Mouse (Mus musculus): ENCODE results near the gene Cerkl. TPM values are rescaled to one million over a fixed set of nuclear protein-coding genes. Genes with fewer than 3 reads are reported as not detected.

The Cerkl gene
- total and polyA plus RNA-seq, 3 experiments = 3.5 to 7.4 TPM; not detected in 1

DNA sequence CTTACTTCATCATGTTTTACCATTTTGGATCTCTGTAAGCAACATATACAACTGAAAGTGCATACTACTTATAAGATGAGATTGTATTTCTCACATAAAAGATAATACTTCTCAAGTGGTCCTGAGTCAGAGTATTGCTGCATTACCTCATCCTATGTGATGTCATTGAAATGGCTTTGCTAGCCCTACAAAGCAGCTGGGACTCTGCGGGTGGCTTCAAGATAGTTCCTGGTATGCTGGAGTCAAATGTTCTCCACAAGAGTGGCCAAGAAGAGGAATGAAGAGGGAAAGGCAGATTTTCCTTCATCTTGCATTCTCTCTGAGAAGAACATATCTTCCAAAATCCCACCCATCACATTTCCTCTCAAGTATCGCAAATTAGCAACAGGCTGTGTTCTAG lies 13.2 kb downstream of the Cerkl start:
- Histone ChIP-seq H3K79me2 (ENCODE audit: control insufficient read depth, insufficient read depth, low read length, poor library complexity) (no peaks in the 10 kb centered on the region), H3K4me1 (ENCODE audit: control insufficient read depth in 1 of 2, insufficient read depth in 2 of 2, low read length in 2 of 2) (no peaks in the 10 kb centered on the region), H3K27ac (ENCODE audit: control insufficient read depth, low read depth, low read length) (no peak overlapping the region), H3K27me3 (ENCODE audit: control insufficient read depth in 1 of 2, insufficient read depth in 2 of 2, low read length in 2 of 2) (no peaks in the 10 kb centered on the region), H3K9ac (ENCODE audit: control insufficient read depth, low read depth, low read length, poor library complexity, severe bottlenecking) (no peak overlapping the region), H3K4me3 (ENCODE audit: control insufficient read depth in 1 of 2, insufficient read depth in 1 of 2, low read depth in 2 of 2, low read length in 2 of 2) (no peak overlapping the region), H3K9me3 (replicated peaks; ENCODE audit: insufficient read depth, low read length) (no peaks in the 10 kb centered on the region), H3K36me3 (ENCODE audit: control insufficient read depth in 1 of 2, insufficient read depth in 2 of 2, low read length in 2 of 2) (no peaks in the 10 kb centered on the region)
- DNase-seq (ENCODE audit: low read depth, low spot score) = no peak
- TF ChIP-seq TBP (IDR thresholded peaks at IDR 0.05; ENCODE audit: low read depth, low read length) (no peak), MYC (IDR thresholded peaks at IDR 0.05; ENCODE audit: low read depth, low read length) (no peak), EP300 (IDR thresholded peaks at IDR 0.05; ENCODE audit: low read depth in 1 of 2, low read length in 2 of 2) (no peak), ZNF384 (IDR thresholded peaks at IDR 0.05; ENCODE audit: low read depth, low read length) (no peak), RAD21 (IDR thresholded peaks at IDR 0.05; ENCODE audit: low read depth, low read length) (no peak), ZKSCAN1 (IDR thresholded peaks at IDR 0.05; ENCODE audit: low read depth, low read length) (no peak), TCF12 (IDR thresholded peaks at IDR 0.05; ENCODE audit: low read depth, low read length) (no peak), NELFE (IDR thresholded peaks at IDR 0.05; ENCODE audit: low read depth, low read length) (no peak), CTCF (IDR thresholded peaks at IDR 0.05 in 2 of 3, conservative IDR thresholded peaks at IDR 0.05 in 1 of 3; ENCODE audit: control insufficient read depth in 1 of 3, insufficient read depth in 1 of 3, low read depth in 2 of 3, low read length in 3 of 3, poor library complexity in 1 of 3, severe bottlenecking in 1 of 3) (no peak), ZC3H11A (IDR thresholded peaks at IDR 0.05; ENCODE audit: low read depth, low read length) (no peak), ZMIZ1 (IDR thresholded peaks at IDR 0.05; ENCODE audit: low read depth, low read length) (no peak), GATA1 (IDR thresholded peaks at IDR 0.05; ENCODE audit: low read depth, low read length) (no peak), GABPA (IDR thresholded peaks at IDR 0.05; ENCODE audit: low read depth, low read length) (no peak), KAT2A (conservative IDR thresholded peaks at IDR 0.05; ENCODE audit: low read depth, low read length) (no peak)

DNA sequence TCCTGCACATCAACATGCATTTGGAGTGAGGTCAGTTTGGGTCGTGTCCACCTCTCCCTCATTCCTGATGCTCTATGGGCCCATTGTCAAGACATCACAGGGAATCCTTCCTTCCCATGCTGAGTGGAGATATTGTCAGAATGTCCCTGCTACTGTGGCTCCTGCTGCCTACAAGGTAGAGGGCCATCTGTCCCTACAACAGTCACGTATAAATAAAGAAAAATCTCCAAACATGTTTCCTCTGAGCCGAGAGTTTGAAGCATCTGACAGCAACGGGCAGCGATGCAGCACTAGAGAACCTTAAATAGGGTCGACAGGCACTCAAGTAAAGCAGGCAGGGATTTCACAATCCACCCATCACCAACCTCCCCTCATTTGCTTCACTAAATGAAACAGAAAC lies 13.7 kb downstream of the Cerkl start:
- no peaks in the 10 kb centered on the region for H3K79me2 ChIP-seq (ENCODE audit: control insufficient read depth, insufficient read depth, low read length, poor library complexity)
- TF ChIP-seq CHD1 (IDR thresholded peaks at IDR 0.05; ENCODE audit: low read depth, low read length) (no peak), MAX (IDR thresholded peaks at IDR 0.05; ENCODE audit: low read length) (no peak), ZC3H11A (IDR thresholded peaks at IDR 0.05; ENCODE audit: low read depth, low read length) (no peak)

DNA sequence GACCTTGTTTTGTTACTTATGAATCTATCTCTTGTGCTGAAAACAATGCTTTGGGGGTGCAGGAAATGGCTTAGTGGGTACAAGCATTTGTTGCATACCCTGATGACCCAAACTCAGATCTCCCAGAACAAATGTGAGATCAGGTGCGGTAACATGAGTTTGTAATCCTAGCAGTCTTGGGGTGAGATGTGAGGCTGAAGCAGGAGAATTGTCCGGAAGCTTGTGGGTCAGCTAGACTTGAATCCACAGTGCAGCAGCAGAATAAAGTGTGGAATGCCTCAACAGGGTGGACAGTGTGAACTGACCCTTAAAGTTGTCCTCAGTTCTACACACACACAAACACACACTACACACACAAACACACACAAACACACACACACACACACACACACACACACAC lies 14.4 kb downstream of the Cerkl start:
- no peak for TF ChIP-seq MXI1 (IDR thresholded peaks at IDR 0.05; ENCODE audit: low read depth, low read length)
- TF ChIP-seq MEF2A (IDR thresholded peaks at IDR 0.05; ENCODE audit: extremely low read depth, insufficient replicate concordance, low read depth, low read length, poor library complexity, severe bottlenecking) = no peak
- no peak for TF ChIP-seq ZMIZ1 (IDR thresholded peaks at IDR 0.05; ENCODE audit: low read depth, low read length)
- Histone ChIP-seq H3K4me3 (ENCODE audit: control insufficient read depth in 1 of 2, insufficient read depth in 1 of 2, low read depth in 2 of 2, low read length in 2 of 2) (no peak overlapping the region), H3K9ac (ENCODE audit: control insufficient read depth, low read depth, low read length, poor library complexity, severe bottlenecking) (no peak overlapping the region), H3K9me3 (replicated peaks; ENCODE audit: insufficient read depth, low read length) (no peaks in the 10 kb centered on the region), H3K36me3 (ENCODE audit: control insufficient read depth in 1 of 2, insufficient read depth in 2 of 2, low read length in 2 of 2) (no peaks in the 10 kb centered on the region), H3K27me3 (ENCODE audit: control insufficient read depth in 1 of 2, insufficient read depth in 2 of 2, low read length in 2 of 2) (no peaks in the 10 kb centered on the region), H3K4me1 (ENCODE audit: control insufficient read depth in 1 of 2, insufficient read depth in 2 of 2, low read length in 2 of 2) (no peaks in the 10 kb centered on the region), H3K27ac (ENCODE audit: control insufficient read depth, low read depth, low read length) (no peak overlapping the region), H3K79me2 (ENCODE audit: control insufficient read depth, insufficient read depth, low read length, poor library complexity) (no peaks in the 10 kb centered on the region)
- DNase-seq (ENCODE audit: low read depth, low spot score) = no peak

More for the DNA sequence above, 13.7 kb downstream of the Cerkl start:
- Histone ChIP-seq H3K36me3 (ENCODE audit: control insufficient read depth in 1 of 2, insufficient read depth in 2 of 2, low read length in 2 of 2) (no peaks in the 10 kb centered on the region), H3K27me3 (ENCODE audit: control insufficient read depth in 1 of 2, insufficient read depth in 2 of 2, low read length in 2 of 2) (no peaks in the 10 kb centered on the region), H3K4me1 (ENCODE audit: control insufficient read depth in 1 of 2, insufficient read depth in 2 of 2, low read length in 2 of 2) (no peaks in the 10 kb centered on the region), H3K9ac (ENCODE audit: control insufficient read depth, low read depth, low read length, poor library complexity, severe bottlenecking) (no peak overlapping the region), H3K9me3 (replicated peaks; ENCODE audit: insufficient read depth, low read length) (no peaks in the 10 kb centered on the region), H3K27ac (ENCODE audit: control insufficient read depth, low read depth, low read length) (no peak overlapping the region), H3K4me3 (ENCODE audit: control insufficient read depth in 1 of 2, insufficient read depth in 1 of 2, low read depth in 2 of 2, low read length in 2 of 2) (no peak overlapping the region)
- DNase-seq (ENCODE audit: low read depth, low spot score) = no peak
